20 mouse cellular contexts compared by ENCODE assay signal in genomic region chr17:80323658-80324057, GRCm38 (mm10). TPM values are rescaled to one million over a fixed set of nuclear protein-coding genes. Genes with fewer than 3 reads are reported as not detected.
DNase-seq lines count a peak whose midpoint lies in the region; ATAC-seq lines count a peak whose summit lies in the region.
"Had no signal": no experiment of that assay in that cellular context is flagged by ENCODE, and none has a peak within 500 bp of the region (broad histone marks: within the 10 kb centered on the region; RNA-seq: fewer than 3 reads in every experiment).

No protein-coding gene starts in this region.

- no peaks in the 10 kb centered on the region for H3K36me3 ChIP-seq in forebrain, embryonic 14.5 days (ENCODE audit: control insufficient read depth, insufficient read depth, low read length)
- H3K36me3 ChIP-seq: heart, embryonic 10.5 days; midbrain, embryonic 15.5 days had no signal

- H3K27me3 ChIP-seq in forebrain, embryonic 14.5 days (replicated peaks; ENCODE audit: control insufficient read depth, insufficient read depth, low read length): no peaks in the 10 kb centered on the region
- H3K27me3 ChIP-seq: midbrain, embryonic 15.5 days had no signal

- no peaks in the 10 kb centered on the region for H3K9me3 ChIP-seq in forebrain, embryonic 14.5 days (replicated peaks; ENCODE audit: control insufficient read depth, low read length)
- H3K9me3 ChIP-seq: heart, embryonic 10.5 days; midbrain, embryonic 15.5 days had no signal

- 84% methylated on average over 8 of the region's 8 CpGs for WGBS in forebrain, embryonic 14.5 days

- H3K4me1 ChIP-seq in forebrain, embryonic 14.5 days (ENCODE audit: control insufficient read depth, insufficient read depth, low read length): no peaks in the 10 kb centered on the region
- H3K4me1 ChIP-seq: midbrain, embryonic 15.5 days had no signal

- no peak overlapping the region for H3K9ac ChIP-seq in forebrain, embryonic 14.5 days (ENCODE audit: low read length)
- H3K9ac ChIP-seq: liver, embryonic 14.5 days; midbrain, embryonic 15.5 days had no signal

- no peak overlapping the region for H3K4me3 ChIP-seq in forebrain, embryonic 14.5 days (ENCODE audit: low read depth, low read length)
- H3K4me3 ChIP-seq: heart, embryonic 10.5 days; midbrain, embryonic 15.5 days had no signal

- DNase-seq in lung, postnatal 36 days: peak; percentile 18
- no peak for DNase-seq in lung, postnatal 4 days
- DNase-seq in CD8-positive naive resting alpha-beta T cell, adult 2 months (ENCODE audit: low read depth in 2 of 2, low spot score in 2 of 2): peak; percentile 57 to 64
- DNase-seq in thymus, postnatal 14 days: peak; percentile 25
- no peak for DNase-seq in right cerebral cortex, adult 2 months (ENCODE audit: low spot score in 2 of 2)
- no peak for DNase-seq in forebrain, embryonic 14.5 days (ENCODE audit: low spot score)
- DNase-seq: adrenal gland, adult 8-10 months; cerebellum, postnatal 10 days; gastrocnemius, postnatal 25 days; heart, postnatal 14 days; kidney, adult 2 months; kidney, postnatal 36 days; layer of hippocampus, postnatal 36 days; left cerebral cortex, postnatal 4 days had no signal

- peak; percentile 43 to 58 for ATAC-seq in hematopoietic stem cell, adult 5-6 weeks (replicated peaks in 1 of 2; ENCODE audit: insufficient read depth in 1 of 2, low FRiP score in 2 of 2, low TSS enrichment in 1 of 2, low read depth in 1 of 2, poor library complexity in 2 of 2, severe bottlenecking in 2 of 2)
- ATAC-seq in forebrain, embryonic 14.5 days: no peak
- ATAC-seq: hindbrain, embryonic 16.5 days; midbrain, embryonic 15.5 days had no signal

- H3K4me2 ChIP-seq in forebrain, embryonic 14.5 days (ENCODE audit: low read length): no peak overlapping the region
- H3K4me2 ChIP-seq: midbrain, embryonic 15.5 days had no signal

- H3K27ac ChIP-seq in forebrain, embryonic 14.5 days (ENCODE audit: low read depth, low read length): no peak overlapping the region
- H3K27ac ChIP-seq: heart, embryonic 10.5 days; liver, embryonic 14.5 days; midbrain, embryonic 15.5 days had no signal

RNA-seq across cellular contexts. Expression of gene Arhgef33, which starts 16.5 kb away (rescaled TPM):
- total RNA-seq in hematopoietic stem cell, adult 5-6 weeks (2017): not detected in 2 replicates
- polyA plus RNA-seq in forebrain, embryonic 14.5 days (2014; fragmentation: Nextera tagmentation; extraction: Ambion mirVana): 0.66 and 0.88 TPM in 2 replicates
- total RNA-seq: gastrocnemius, postnatal 25 days had no signal

RNA-seq across cellular contexts. Expression of gene Dhx57, which starts 33.4 kb away (rescaled TPM):
- total RNA-seq in hematopoietic stem cell, adult 5-6 weeks (2017): 14.5 and 23.8 TPM in 2 replicates
- 36.1 and 42.0 TPM in 2 replicates for polyA plus RNA-seq in forebrain, embryonic 14.5 days (2014; fragmentation: Nextera tagmentation; extraction: Ambion mirVana)

RNA-seq across cellular contexts. Expression of gene Morn2, which starts 33.7 kb away (rescaled TPM):
- 11.1 and 13.3 TPM in 2 replicates for total RNA-seq in hematopoietic stem cell, adult 5-6 weeks (2017)
- polyA plus RNA-seq in forebrain, embryonic 14.5 days (2014; fragmentation: Nextera tagmentation; extraction: Ambion mirVana): 42.7 and 52.7 TPM in 2 replicates

RNA-seq across cellular contexts. Expression of gene Gm10190, which starts 49.7 kb away (rescaled TPM):
- total RNA-seq in hematopoietic stem cell, adult 5-6 weeks (2017): not detected in 2 replicates
- 1.8 and 2.1 TPM in 2 replicates for polyA plus RNA-seq in forebrain, embryonic 14.5 days (2014; fragmentation: Nextera tagmentation; extraction: Ambion mirVana)
- total RNA-seq: gastrocnemius, postnatal 25 days; heart, postnatal 14 days had no signal
- polyA plus RNA-seq: frontal cortex, adult 2 months; kidney, adult 2 months; liver, embryonic 14.5 days had no signal

Comparison
In these comparisons a context has a peak if more than half of its experiments do, and no peak if none do; other contexts are left out.
1. DNase-seq: peak in lung, postnatal 36 days (single experiment), CD8-positive naive resting alpha-beta T cell, adult 2 months (2 of 2) and thymus, postnatal 14 days (single experiment); none in lung, postnatal 4 days (0 of 2), right cerebral cortex, adult 2 months (0 of 2) and forebrain, embryonic 14.5 days (single experiment).